Mouse (Mus musculus) small intestine, adult 2 months (tissue): ENCODE measurements around the gene Ly6c1.
A peak's percentile ranks its signal among the peaks of the same experiment; 100 is the strongest.
"Not testable (repeated sequence)": the region's sequence is repeated elsewhere in the genome, so short reads cannot be mapped to it uniquely, and the experiment has no call there.

Experiments used
- CTCF ChIP-seq: fragments of 200-500 bp; IDR thresholded peaks from 2 replicates; pipeline ENCODE4 v1.5.1; 2012; ENCODE audit warnings: low read depth, mild to moderate bottlenecking, control low read depth, inconsistent platforms, low read length, moderate library complexity, mixed read lengths; ENCODE audit not compliant: insufficient replicate concordance, insufficient read length; ENCODE audit errors: extremely low read depth
- POLR2A ChIP-seq: fragments of 200-500 bp; IDR thresholded peaks from 2 replicates; pipeline ENCODE4 v1.6.1; 2012; ENCODE audit warnings: low read depth, mild to moderate bottlenecking, control low read depth, inconsistent platforms, low read length, moderate library complexity

DNA sequence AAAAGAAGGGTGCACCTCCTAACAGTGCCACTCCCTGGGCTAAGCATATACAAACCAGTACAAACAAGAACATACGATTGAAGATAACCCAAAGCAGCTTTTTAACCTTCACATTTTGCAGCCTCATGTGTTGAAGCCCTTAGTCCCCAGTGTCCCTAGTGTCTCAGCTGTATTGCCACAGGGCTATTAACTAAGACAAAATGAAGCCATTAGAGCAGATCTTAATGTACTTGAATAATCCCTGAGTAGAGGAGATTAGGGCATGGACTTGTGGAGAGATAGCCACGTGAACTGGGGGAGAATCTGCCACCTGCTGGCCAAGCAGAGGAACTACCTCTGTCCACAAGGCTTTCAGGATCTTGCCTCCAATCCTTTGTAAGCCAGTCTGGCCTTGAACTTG, 29.2 kb downstream of the Ly6c1 start:
- peak; percentile 67; the same call in 1 of the 2 replicates for TF ChIP-seq CTCF
- not testable (repeated sequence) for TF ChIP-seq POLR2A
